Mouse (Mus musculus): ENCODE results near the gene Aqp2. TPM values are rescaled to one million over a fixed set of nuclear protein-coding genes. Genes with fewer than 3 reads are reported as not detected.

The Aqp2 gene
- not detected for total RNA-seq (2021)
- long read RNA-seq, experiment 1 = 0 reads
- long read RNA-seq, experiment 2 = 0 reads

DNA sequence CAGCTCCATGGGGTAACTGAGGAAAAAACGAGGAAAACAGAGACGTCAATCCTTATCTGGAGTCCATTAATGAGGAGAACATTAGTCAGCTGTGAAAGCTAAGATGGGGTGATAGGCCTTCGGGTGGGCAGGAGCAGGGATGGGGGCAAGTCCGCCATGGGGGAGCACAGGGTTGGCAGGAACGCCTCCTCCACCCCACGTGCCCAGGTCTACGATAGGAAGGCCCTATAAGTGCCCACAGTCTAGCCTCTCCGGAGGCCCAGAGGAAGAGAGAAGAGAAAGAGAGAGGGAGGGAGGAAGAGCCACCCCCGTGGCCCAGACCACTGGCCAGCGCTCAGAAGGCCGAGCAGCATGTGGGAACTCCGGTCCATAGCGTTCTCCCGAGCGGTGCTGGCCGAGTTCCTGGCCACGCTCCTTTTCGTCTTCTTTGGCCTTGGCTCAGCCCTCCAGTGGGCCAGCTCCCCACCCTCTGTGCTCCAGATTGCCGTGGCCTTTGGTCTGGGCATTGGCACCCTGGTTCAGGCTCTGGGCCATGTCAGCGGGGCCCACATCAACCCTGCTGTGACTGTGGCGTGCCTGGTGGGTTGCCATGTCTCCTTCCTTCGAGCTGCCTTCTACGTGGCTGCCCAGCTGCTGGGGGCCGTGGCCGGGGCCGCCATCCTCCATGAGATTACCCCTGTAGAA lies at the start of gene Aqp2:
Gene Aqp2 (plus strand): TSS at position 254 of the 684 bp plus-strand sequence.
- no peak for DNase-seq (ENCODE audit: low spot score in 2 of 2)

DNA sequence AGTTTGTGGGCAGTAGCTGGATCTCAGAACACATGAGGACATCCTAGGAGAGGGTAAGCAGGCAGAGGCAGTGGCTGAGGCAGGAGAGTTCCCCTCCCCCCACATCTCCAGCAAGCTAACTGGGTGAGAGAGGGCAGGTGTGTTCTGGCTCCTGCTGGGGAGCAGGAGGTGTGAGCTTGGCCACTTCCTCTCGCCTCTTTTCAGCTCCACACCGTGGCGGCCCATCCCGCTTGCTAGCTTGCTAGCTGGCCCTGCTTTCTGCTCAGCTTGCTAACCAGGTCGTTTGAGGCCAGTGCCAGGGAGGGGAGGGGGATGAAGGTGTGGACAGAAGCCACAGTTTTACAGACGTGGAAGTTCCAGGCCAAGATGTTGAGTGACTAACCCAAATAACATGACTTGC lies 47.7 kb upstream of the Aqp2 start:
- DNase-seq (ENCODE audit: low spot score in 2 of 2) = no peak

DNA sequence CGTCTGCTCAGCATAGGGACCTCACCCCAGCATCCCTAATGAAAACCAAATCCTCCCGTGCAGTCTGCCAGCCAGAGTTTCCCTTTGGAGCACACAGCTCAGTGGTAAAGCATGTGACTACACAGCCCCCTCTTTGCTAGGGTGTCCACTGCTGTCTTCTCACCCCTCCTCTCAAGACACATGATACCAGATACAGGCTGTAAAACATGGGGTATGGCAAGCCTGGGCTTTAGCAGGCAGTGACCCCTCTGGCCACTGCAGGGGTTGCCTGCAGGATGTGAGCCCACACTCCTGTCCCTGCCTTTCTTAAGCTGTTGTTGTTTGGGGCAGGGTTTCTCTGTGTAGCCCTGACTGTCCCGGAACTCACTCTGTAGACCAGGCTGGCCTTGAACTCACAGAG lies 46.8 kb upstream of the Aqp2 start:
- DNase-seq (ENCODE audit: low spot score in 2 of 2) = no peak

DNA sequence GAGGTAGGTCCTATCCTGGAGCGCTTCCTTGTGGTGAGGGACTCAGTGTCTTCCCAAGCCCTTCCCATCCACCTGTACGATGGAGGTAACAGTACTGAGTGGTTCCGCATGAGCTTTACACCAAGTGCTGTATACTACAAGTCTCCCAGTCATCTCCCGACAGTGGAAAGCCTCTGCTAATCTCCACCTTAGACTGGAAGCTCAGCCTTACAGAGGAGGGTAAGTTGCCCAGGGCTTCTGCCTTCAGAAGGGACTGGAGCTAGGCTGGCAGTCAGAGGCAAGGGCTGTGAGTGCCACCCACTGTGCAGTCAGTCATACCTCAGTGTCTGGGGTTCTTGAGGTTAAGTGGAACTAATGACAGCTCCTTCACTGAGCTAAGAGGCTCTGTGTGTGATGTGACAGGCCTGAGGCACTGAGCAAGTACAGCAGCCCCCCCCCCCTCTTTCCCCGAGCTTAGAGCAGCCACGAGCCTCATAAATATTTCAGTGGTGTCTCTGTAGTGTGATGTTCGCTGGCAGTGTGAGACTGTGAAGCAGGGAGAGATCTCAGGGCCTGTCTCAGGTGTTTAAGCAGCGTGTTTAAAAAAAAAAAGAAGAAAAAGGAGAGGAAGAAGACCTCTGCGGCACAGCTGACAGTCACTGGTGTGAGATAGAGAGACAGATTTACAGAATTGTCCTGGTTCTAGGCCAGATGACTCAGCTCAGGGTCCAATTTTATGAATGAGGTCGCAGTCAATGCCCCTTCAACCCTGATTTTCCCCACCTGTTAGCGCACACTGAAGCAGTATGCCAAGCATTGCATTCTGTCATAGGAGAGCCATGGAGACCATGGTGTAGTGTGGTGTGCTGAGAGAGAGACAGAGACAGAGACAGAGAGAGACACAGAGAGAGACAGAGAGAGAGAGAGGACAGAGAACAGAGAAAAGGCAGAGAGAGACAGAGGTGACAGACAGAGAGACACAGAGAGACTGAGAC lies 41.7 kb upstream of the Aqp2 start:
- no peak for DNase-seq (ENCODE audit: low spot score in 2 of 2)

DNA sequence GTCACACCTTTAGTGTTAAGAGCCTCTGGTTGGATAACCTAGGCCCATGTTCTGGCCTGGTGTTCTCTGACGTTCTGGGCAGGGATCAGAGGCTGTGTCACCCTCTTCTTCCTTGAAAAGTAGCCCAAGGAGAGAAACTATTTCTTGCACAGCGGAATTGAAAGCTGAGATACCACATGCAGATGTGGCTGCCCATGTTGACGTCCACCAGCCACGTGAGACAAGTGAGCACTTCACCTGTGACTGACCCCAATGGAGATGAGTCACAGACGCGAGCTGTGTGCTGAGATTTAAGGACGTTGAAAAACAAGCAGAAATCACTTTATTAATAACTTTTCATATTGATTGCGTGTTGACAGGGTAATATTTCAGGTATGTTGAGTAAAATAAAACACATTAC lies 39.0 kb upstream of the Aqp2 start:
- DNase-seq (ENCODE audit: low spot score in 2 of 2) = no peak

DNA sequence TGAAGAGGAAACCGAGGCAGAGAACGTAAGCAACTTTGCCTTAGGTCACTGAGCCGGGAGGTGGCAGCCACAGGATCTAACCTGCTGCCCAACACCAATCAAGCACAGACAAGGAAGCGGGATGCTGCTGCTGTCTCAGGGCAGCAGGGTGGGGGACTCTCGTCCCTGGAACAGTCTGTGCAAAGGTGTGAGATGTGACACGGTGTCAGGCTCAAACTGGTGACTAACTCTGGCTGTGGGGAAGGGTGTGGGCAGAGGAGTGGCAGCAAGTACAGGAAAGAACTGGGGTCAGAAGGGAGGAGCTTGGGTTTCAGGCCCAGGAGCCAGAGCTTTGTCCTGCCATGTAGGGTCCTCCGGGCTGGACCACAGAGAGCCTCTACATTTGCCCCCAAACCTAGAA lies 34.8 kb upstream of the Aqp2 start:
- DNase-seq (ENCODE audit: low spot score in 2 of 2) = no peak

DNA sequence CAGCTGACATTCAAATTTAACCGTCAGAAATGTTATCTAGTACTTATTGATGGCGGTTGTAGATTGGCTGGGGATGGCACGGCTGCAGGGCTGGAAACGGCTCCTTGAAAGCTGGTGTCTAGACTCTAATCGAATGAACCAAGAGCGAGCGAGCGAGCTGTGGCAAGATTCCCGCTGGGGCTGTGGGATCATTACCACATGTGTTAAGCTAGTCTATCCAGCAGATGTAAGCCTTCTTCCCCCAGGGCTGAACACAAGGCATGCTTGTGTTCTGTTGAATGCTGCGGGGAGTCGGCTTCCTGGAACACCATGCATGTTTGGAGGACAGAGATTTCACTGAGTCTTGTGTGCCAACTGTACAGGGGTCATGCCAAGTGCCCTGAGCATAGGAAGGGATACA lies 32.3 kb upstream of the Aqp2 start:
- DNase-seq (ENCODE audit: low spot score in 2 of 2) = no peak

DNA sequence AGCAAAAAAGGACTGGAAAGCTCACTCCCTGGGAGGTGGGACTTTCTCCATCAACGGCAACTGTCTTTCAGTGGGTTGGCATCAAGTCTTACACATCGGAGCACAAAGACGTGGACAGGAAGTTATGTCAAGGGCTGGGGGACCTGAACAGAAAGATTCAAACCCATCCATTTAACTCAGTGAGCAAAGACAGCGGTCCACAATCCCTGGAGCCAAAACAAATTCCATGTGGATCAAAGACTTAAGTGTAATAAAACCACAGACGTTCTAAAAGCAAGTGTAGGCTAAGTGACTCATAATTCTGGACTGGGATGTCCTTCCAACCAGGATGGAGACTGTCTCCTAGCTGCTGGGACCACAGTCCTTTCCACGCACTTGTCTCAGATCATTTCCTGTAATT lies 31.1 kb upstream of the Aqp2 start:
- no peak for DNase-seq (ENCODE audit: low spot score in 2 of 2)

DNA sequence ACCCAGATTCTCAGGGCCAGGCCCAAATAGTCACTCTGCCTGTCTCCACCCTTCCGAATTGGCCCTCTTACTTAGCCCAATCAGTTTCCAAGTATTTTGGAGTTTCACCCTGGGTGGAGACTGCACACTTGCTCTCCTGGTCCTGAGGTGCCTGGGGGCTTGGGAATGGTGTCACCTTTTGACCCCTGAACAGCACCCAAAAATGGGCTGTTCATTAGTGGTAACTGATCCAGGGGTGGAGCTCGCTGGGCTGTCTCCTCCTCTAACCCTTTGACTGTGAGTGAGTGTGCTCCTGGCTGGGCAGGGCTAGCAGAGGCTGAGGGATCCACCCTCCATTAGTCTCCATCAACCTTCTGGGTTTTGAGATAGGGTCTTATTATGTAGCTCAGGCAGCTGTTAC lies 29.0 kb upstream of the Aqp2 start:
- no peak for DNase-seq (ENCODE audit: low spot score in 2 of 2)

DNA sequence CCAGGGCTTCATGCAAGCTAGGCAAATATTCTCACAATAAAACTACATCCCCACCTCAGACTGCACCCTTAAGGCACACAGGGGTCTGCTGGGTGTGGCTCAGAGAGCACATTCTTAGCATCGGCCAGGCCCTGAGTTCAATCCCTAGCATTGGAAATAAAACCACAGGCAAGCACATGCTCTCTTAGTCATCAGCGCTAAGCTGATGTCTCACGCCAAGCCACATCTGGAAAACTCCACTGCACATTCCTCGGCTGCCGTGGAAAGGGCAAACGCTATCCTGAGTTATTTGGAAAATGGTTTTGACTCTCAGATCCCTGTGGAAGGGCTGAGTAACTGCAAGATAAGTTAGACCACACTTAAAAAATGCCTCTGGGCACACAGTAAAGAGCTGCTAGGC lies 25.1 kb upstream of the Aqp2 start:
- no peak for DNase-seq (ENCODE audit: low spot score in 2 of 2)

DNA sequence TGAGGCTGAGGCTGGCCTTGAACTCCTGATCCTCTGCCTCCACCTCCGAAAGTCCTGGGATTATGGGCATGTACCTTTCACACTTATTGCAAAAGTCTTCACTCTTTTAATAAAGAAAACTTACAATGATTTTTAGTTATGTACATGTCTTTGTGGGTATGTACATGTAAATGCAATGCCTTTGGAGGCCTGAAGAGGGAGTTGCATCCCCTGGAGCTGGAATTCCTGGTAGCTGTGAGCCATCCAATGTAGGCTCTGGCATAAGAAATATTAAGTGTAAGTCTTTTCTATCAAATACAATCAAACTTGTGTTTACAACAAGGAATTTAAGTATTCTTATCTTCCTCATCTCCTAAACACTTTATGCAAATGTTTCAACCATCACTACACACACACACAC lies 19.9 kb upstream of the Aqp2 start:
- no peak for DNase-seq (ENCODE audit: low spot score in 2 of 2)

DNA sequence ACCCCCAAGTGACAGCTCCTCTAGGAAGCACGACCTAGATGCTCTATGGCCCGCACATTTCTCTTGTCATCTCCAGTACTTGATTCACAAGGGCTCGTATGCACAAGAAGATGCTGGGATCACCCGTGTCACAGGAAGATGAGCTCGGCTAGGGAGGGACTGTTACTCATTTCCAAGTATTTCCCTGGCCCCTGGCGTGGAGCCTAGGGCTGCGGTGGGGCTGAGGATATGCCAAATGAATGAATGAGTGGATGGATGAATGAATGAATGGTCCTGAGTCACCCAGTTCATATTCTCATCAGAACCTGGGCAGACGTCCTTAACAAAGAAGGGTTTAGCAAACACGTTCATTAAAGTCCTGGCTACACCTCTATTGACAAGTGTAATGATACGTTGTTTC lies 18.6 kb upstream of the Aqp2 start:
- no peak for DNase-seq (ENCODE audit: low spot score in 2 of 2)

DNA sequence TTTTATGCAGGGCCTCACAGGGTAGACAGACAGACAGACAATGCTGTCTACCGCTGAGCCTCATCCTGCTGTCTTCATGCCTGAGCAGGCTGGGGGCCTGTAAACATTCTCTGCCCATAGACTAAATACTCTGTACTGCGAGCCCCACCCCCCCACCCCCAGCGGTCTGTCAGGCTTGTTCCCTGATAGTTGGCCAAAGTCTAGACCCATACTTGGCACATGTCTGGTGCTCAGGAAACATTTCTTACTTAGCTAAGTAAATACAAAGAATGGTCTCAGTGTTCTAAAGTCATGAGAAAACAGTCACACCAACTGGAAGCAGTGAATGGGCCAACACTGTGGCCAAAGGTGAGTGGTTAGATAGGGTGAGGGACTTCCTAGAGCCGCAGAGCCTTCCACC lies 11.5 kb upstream of the Aqp2 start:
- no peak for DNase-seq (ENCODE audit: low spot score in 2 of 2)

DNA sequence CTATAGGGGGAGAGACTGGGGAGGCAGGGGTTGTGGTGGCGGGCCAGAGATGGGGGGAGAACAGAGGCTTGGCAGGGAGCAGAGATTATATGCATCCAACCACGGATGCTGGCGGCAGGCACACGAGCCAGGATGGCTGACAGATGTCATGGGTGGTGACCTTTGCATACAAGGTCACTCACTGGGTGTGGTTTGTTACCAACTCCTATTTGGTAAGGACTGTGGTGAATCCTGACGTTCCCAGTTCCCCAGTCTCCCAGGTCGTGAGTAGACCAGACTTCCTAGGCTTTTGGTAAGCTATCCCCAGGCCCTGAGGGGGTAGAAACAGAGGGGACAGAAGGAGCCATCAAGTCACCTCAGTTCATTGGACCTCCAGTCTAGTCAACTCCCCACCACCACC lies 10.2 kb upstream of the Aqp2 start:
- DNase-seq (ENCODE audit: low spot score in 2 of 2) = no peak

DNA sequence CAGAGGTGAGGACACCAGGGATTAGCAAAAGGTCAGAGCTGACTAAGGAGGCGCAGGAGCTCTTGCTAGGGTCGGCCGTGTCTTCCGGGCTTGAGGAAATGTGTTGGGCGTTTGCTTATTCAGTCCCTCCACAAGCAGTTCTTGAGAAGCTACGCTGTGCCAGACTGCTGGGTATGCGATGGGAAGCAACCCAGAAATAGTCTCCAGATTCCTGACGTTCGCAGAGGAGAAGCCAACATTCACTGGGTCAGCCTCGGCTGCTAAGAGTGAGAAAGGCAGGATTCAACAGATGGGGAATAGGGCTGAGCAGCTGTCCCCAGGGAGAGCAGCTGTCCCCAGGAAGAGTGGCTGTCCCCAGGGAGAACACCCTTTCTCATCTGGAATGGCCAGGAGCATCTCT lies 9.7 kb upstream of the Aqp2 start:
- DNase-seq (ENCODE audit: low spot score in 2 of 2) = no peak

DNA sequence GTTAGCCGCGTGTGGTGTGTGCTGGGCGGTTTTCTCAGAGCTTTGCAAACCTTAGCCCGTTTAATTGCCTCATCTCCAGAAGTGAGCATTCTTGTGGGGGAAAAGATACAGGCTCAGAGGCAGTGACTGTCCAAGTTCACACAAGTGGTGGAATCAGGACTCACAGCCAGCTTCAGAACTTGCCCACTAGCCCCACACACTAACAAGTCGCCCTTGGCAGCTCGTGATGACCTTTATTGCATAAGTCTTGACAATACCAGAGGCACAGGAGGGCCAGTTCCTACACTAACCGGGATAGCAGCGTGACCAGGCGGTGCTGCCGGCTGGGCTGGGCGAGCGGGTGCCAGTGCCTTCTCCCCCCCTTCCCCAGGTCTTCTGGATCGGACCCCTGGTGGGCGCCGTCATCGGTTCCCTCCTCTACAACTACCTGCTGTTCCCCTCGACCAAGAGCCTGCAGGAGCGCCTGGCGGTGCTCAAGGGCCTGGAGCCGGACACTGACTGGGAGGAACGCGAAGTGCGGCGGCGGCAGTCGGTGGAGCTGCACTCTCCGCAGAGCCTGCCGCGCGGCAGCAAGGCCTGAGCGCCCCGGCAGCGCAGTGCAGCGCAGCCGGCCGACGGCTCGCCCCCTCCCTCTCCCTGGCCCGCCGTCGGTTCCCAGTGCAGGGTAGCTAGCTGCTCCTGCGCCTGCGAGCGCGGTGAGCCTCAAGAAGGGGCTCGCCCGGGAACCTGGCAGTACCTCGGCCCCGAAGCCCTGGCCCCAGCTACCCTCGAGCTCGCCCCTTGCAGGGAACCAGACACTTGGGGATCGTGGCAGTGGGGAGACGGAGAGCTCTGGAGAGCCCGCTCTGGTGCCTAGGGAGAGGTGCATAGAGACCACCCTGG lies 4.8 kb downstream of the Aqp2 start:
- no peak for DNase-seq (ENCODE audit: low spot score in 2 of 2)

DNA sequence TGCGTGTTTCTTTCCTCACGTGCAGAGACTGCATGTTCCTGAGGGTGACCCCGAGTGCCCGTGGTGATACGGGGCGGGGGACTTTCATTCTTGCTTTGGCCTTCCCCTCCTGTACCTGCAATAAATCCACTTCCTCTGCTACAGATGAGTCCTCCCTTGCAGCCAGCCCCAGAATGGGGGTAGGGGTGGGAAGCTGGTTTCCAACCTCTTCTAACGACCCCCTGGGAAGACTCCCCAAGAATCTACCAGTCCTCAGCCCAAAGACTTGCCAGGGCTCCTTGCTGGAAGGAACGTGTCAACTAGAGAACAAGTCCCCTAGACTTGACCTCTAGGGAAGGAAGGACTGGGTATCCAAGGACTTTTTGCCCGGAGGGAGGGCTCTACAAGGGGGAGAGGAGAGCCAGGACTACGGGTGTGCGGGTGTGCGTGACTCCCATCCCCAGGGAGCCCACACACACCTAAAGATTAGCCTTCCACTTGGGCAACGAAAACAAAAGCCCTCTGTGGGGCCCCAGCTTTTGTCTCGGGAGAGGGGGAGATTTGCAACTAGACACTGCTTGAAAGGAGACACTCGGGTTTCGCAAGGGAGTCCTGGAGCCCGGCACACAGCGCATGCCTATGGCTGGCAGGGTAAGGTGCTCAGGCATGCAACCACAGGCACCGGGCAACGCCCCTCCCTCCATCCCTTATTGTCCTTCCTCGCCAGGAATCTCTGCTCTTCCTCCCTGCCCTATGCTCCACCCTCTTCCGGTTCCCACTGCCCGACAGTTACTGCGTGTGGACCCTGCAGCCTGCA lies 5.8 kb downstream of the Aqp2 start:
- DNase-seq (ENCODE audit: low spot score in 2 of 2) = no peak

DNA sequence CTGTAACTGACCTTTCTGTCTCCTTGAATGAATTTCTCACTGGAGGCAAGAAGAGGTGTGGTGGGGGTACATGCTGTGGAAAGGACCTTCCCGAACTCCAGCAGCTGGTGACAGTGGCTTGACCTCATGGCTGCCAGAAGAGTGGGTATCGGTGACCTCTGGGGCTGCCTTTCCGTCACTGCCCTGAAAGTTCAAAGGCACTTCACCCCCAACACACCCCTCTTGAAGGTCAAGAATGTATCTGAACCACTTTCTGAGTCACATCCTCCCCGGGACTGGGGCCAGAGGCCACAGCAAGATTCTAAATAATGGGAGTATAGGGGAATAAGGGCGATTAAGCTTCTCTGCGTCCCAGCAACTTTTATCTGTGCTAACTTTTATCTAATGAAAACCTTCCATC lies 6.9 kb downstream of the Aqp2 start:
- no peak for DNase-seq (ENCODE audit: low spot score in 2 of 2)

DNA sequence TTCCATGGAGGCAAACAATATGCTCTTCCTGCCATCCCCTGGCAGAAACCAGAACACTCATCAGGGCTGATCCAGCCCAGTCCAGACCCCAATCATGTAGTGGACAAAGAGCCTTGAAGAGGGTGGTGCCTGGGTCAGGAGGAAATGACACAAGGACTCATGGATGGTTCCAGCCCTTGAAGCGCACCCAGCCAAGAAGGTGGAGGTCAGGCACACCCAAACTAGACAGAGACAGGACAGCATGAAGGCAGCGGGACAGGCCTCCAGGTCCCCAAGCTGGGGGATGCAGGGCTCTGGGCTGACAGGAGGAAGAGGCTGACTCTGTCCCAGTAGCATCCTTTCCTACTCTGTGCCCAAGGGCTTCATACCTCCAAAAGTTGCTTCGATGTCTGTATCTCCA lies 7.7 kb downstream of the Aqp2 start:
- DNase-seq (ENCODE audit: low spot score in 2 of 2) = no peak

DNA sequence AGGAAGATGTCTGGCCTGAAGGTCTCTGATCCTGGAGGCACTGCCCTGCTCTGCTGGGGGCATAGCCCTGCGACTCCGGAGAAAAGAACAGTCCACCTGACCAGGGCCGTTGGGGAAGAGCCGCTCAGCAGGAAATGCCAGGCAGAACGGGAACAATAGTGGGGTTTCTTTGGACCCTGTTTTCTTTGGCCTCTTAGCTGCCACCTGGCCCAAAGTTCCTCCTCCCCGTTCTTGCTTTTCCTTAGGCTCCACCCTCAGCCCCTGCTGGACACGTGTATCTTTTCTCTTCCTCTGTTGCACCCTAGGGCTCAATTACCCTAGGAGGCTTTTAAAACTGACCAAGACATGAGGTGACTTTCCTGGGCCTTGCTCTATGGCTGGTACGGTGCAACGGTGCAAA lies 10.4 kb downstream of the Aqp2 start:
- DNase-seq (ENCODE audit: low spot score in 2 of 2) = no peak

DNA sequence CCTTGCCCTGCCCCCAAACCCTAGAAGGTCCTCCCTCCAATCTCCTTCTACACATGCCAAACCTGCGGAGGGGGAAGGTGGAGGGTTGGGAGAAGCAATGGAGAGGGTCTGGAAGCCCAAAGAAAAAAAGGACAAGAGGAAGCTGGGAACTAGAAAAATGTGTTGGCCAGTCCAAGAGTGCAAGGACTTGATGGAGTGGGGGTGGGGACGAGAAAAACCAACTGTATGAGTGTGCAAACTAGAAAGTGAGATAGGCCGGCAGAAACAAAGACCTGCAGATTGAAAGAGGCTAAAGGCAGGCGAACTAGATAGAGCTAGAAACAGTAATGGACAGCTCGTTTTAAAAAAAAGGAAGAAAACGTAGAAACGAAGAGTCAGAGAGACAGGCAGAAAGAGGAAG lies 10.8 kb downstream of the Aqp2 start:
- no peak for DNase-seq (ENCODE audit: low spot score in 2 of 2)

Data from layer of hippocampus, postnatal 14 days (tissue).